13 mouse cellular contexts compared by ENCODE assay signal in the genomic region with DNA sequence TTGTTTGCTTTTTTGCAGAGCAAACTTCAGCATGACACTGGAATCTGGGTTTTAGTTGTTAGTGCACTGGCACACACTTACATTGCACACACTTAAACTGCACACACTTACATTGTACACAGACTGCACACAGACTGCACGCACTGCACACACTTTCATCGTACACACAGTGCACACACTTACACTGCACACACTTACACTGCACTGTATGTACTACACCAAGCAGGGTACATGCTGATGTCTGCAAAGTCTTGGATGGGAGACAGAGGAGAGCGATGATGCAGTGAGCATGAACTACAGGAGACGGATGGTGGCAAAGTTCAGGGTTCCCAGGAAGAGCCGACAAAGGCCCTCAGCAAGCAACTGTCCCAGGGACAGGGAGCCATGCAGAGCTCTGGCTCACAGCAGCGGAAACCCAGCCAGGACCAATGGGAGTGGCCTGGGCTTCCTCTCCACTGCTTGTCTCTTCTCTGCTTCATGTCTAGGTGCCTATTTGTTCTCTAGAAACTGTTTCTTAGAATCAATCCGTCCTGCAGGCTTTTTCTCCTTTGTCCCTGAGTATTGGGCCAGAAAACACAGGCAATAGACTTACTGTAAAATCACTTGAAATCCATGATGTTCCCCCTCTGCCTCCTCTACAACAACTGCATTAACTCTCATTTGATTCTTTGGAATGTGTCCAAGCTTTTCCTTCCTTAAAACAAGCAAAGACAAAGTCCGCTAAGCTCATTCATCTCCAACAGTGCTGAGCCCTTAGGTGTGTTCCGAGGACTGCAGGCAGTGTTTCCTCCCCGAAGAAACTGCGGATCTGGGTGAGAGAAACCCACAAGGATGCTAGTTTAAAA. TPM values are rescaled to one million over a fixed set of nuclear protein-coding genes. Genes with fewer than 3 reads are reported as not detected.
DNase-seq lines count a peak whose midpoint lies in the region; ATAC-seq and TF ChIP-seq lines count a peak whose summit lies in the region.
"Had no signal": no experiment of that assay in that cellular context is flagged by ENCODE, and none has a peak within 500 bp of the region (broad histone marks: within the 10 kb centered on the region; RNA-seq: fewer than 3 reads in every experiment).

No protein-coding gene starts in this region.

- H3K4me1 ChIP-seq in forebrain, embryonic 13.5 days, result peaks cover 10% of the 10 kb centered on the region
- H3K4me1 ChIP-seq in forebrain, postnatal 0 days (ENCODE audit: insufficient read depth), result no peaks in the 10 kb centered on the region
- H3K4me1 ChIP-seq in megakaryocyte, embryonic 14.5 days, result no peaks in the 10 kb centered on the region
- 0 out of 2 replicates have a peak, but pooled peaks cover 3% of the 10 kb centered on the region for H3K4me1 ChIP-seq in intestine, embryonic 16.5 days (ENCODE audit: control insufficient read depth, insufficient read depth, low read length)
- H3K4me1 ChIP-seq: embryonic facial prominence, embryonic 12.5 days had no signal

- no peak overlapping the region for H3K9ac ChIP-seq in forebrain, embryonic 13.5 days
- no peak overlapping the region for H3K9ac ChIP-seq in forebrain, postnatal 0 days
- no peak overlapping the region for H3K9ac ChIP-seq in intestine, embryonic 16.5 days (ENCODE audit: low read depth, low read length)
- H3K9ac ChIP-seq: embryonic facial prominence, embryonic 12.5 days; heart, embryonic 13.5 days; lung, embryonic 15.5 days; neural tube, embryonic 12.5 days had no signal

- DNase-seq in forebrain, postnatal 0 days, result no peak
- DNase-seq in kidney, postnatal 36 days, result peak; percentile 45 to 49
- DNase-seq in layer of hippocampus, adult 18-20 months (ENCODE audit: low spot score in 2 of 2), result no peak
- DNase-seq in gastrocnemius, postnatal 4 days (ENCODE audit: low spot score in 2 of 2), result no peak
- DNase-seq: right cerebral cortex, postnatal 14 days had no signal

- H3K4me3 ChIP-seq in forebrain, embryonic 13.5 days, result no peak overlapping the region
- no peak overlapping the region for H3K4me3 ChIP-seq in forebrain, postnatal 0 days (ENCODE audit: low read depth, low read length)
- peak overlapping the region; percentile 62 for H3K4me3 ChIP-seq in megakaryocyte, embryonic 14.5 days (replicated peaks)
- H3K4me3 ChIP-seq in intestine, embryonic 16.5 days (ENCODE audit: low read length), result no peak overlapping the region
- H3K4me3 ChIP-seq: embryonic facial prominence, embryonic 12.5 days; heart, embryonic 13.5 days; lung, embryonic 15.5 days; neural tube, embryonic 12.5 days had no signal

- 52% methylated on average over 11 of the region's 11 CpGs for WGBS in forebrain, embryonic 13.5 days
- WGBS in forebrain, postnatal 0 days, result 46% methylated on average over 11 of the region's 11 CpGs
- 51% methylated on average over 11 of the region's 11 CpGs for WGBS in intestine, embryonic 16.5 days

- H3K27me3 ChIP-seq in forebrain, embryonic 13.5 days, result no peaks in the 10 kb centered on the region
- no peaks in the 10 kb centered on the region for H3K27me3 ChIP-seq in forebrain, postnatal 0 days (ENCODE audit: insufficient read depth, low read length)
- H3K27me3 ChIP-seq in megakaryocyte, embryonic 14.5 days (replicated peaks), result peaks cover 20% of the 10 kb centered on the region
- H3K27me3 ChIP-seq in intestine, embryonic 16.5 days (replicated peaks; ENCODE audit: control insufficient read depth, insufficient read depth, low read length), result no peaks in the 10 kb centered on the region
- H3K27me3 ChIP-seq: embryonic facial prominence, embryonic 12.5 days; heart, embryonic 13.5 days; lung, embryonic 15.5 days; neural tube, embryonic 12.5 days had no signal

- H3K27ac ChIP-seq in forebrain, embryonic 13.5 days, result no peak overlapping the region
- no peak overlapping the region for H3K27ac ChIP-seq in forebrain, postnatal 0 days (ENCODE audit: low read depth, low read length)
- no peak overlapping the region for H3K27ac ChIP-seq in intestine, embryonic 16.5 days (ENCODE audit: low read length)
- H3K27ac ChIP-seq: embryonic facial prominence, embryonic 12.5 days; heart, embryonic 13.5 days; lung, embryonic 15.5 days; neural tube, embryonic 12.5 days had no signal

- no peak for TF ChIP-seq CTCF in forebrain, postnatal 0 days (IDR thresholded peaks at IDR 0.05; ENCODE audit: low read depth)

- no peaks in the 10 kb centered on the region for H3K9me3 ChIP-seq in forebrain, embryonic 13.5 days (replicated peaks)
- H3K9me3 ChIP-seq in forebrain, postnatal 0 days (ENCODE audit: low read length), result no peaks in the 10 kb centered on the region
- peaks cover 4% of the 10 kb centered on the region; the same call in 1 of the 2 replicates for H3K9me3 ChIP-seq in megakaryocyte, embryonic 14.5 days
- H3K9me3 ChIP-seq in intestine, embryonic 16.5 days (ENCODE audit: control insufficient read depth, low read length), result no peaks in the 10 kb centered on the region
- H3K9me3 ChIP-seq: embryonic facial prominence, embryonic 12.5 days; heart, embryonic 13.5 days; lung, embryonic 15.5 days; neural tube, embryonic 12.5 days had no signal

- H3K36me3 ChIP-seq in forebrain, embryonic 13.5 days (ENCODE audit: poor library complexity, severe bottlenecking), result no peaks in the 10 kb centered on the region
- H3K36me3 ChIP-seq in forebrain, postnatal 0 days (ENCODE audit: insufficient read depth), result no peaks in the 10 kb centered on the region
- no peaks in the 10 kb centered on the region for H3K36me3 ChIP-seq in megakaryocyte, embryonic 14.5 days (replicated peaks; ENCODE audit: low read length)
- H3K36me3 ChIP-seq in intestine, embryonic 16.5 days (ENCODE audit: control insufficient read depth, insufficient read depth, low read length), result no peaks in the 10 kb centered on the region
- H3K36me3 ChIP-seq: embryonic facial prominence, embryonic 12.5 days; heart, embryonic 13.5 days; lung, embryonic 15.5 days; neural tube, embryonic 12.5 days had no signal

- H3K4me2 ChIP-seq in forebrain, embryonic 13.5 days, result no peak overlapping the region
- H3K4me2 ChIP-seq in forebrain, postnatal 0 days (ENCODE audit: low read depth), result no peak overlapping the region
- no peak overlapping the region for H3K4me2 ChIP-seq in intestine, embryonic 16.5 days (ENCODE audit: low read depth, low read length)
- H3K4me2 ChIP-seq: embryonic facial prominence, embryonic 12.5 days; heart, embryonic 13.5 days; lung, embryonic 15.5 days; neural tube, embryonic 12.5 days had no signal

- ATAC-seq in forebrain, embryonic 13.5 days, result peak; percentile 48; the same call in 1 of the 2 replicates
- no peak for ATAC-seq in forebrain, postnatal 0 days
- no peak for ATAC-seq in megakaryocyte, adult 5-6 weeks (ENCODE audit: poor library complexity, severe bottlenecking)
- peak; percentile 61 for ATAC-seq in intestine, embryonic 16.5 days

RNA-seq across cellular contexts. Expression of a gene that starts 20.1 kb away (rescaled TPM):
- not detected in 2 replicates for polyA plus RNA-seq in forebrain, embryonic 13.5 days (2015; fragmentation: Nextera tagmentation; extraction: Ambion mirVana)
- total RNA-seq in forebrain, postnatal 0 days (2014; rRNA removed), result not detected in 2 replicates
- not detected in 2 replicates for polyA plus RNA-seq in forebrain, postnatal 0 days (2015; fragmentation: Nextera tagmentation; extraction: Ambion mirVana)
- polyA plus RNA-seq in megakaryocyte, embryonic 14.5 days (2012; ENCODE audit: insufficient read depth, low replicate concordance), result not detected in 2 replicates
- 0.54 TPM in 1 of 2 replicates, not detected in the other for total RNA-seq in megakaryocyte, adult 5-6 weeks (2015)
- total RNA-seq in megakaryocyte, adult 5-6 weeks (2017), result not detected in 2 replicates
- 0.05 TPM in 1 of 2 replicates, not detected in the other for polyA plus RNA-seq in intestine, embryonic 16.5 days (2015; fragmentation: Nextera tagmentation; extraction: Ambion mirVana)
- total RNA-seq in layer of hippocampus, adult 18-20 months (2021), result not detected
- total RNA-seq in gastrocnemius, postnatal 4 days (2021), result not detected

Comparison
In these comparisons a context has a peak if more than half of its experiments do, and no peak if none do; other contexts are left out.
1. ATAC-seq: peak in forebrain, embryonic 13.5 days (single experiment) and intestine, embryonic 16.5 days (single experiment); none in forebrain, postnatal 0 days (single experiment) and megakaryocyte, adult 5-6 weeks (single experiment).
2. DNase-seq: peak in kidney, postnatal 36 days (2 of 2); none in forebrain, postnatal 0 days (single experiment), layer of hippocampus, adult 18-20 months (0 of 2) and gastrocnemius, postnatal 4 days (0 of 2).